Mouse (Mus musculus) stomach, postnatal 0 days (tissue): Measurements from ENCODE around the gene Disc1. TPM values are rescaled to one million over a fixed set of nuclear protein-coding genes. Genes with fewer than 3 reads are reported as not detected.

Experiments used
- ATAC-seq: fragments of 200-750 bp; cut with Nextera tagmentation; 2 replicates; pipeline ENCODE4 v1.8.0; 2017; ENCODE audit not compliant: low FRiP score, low TSS enrichment
- DNase-seq: peaks from one replicate; pipeline ENCODE4 v3.0.0-alpha.2; 2016; ENCODE audit warnings: low spot score
- H3K27ac ChIP-seq: fragments of 300-500 bp; sonication (generic); replicated peaks from 2 replicates; pipeline ENCODE4 v1.5.1; 2014; ENCODE audit warnings: mild to moderate bottlenecking, control low read depth
- H3K27me3 ChIP-seq: fragments of 300-500 bp; sonication (generic); 2 replicates; pipeline ENCODE4 v1.6.1; 2014; ENCODE audit warnings: low read length; ENCODE audit not compliant: control insufficient read depth, insufficient read depth
- H3K36me3 ChIP-seq: fragments of 300-500 bp; sonication (generic); 2 replicates; pipeline ENCODE4 v1.6.1; 2014; ENCODE audit warnings: low read length, mixed read lengths; ENCODE audit not compliant: control insufficient read depth, insufficient read depth
- H3K4me1 ChIP-seq: fragments of 300-500 bp; sonication (generic); replicated peaks from 2 replicates; pipeline ENCODE4 v1.6.1; 2014; ENCODE audit warnings: antibody characterized with exemption; ENCODE audit not compliant: control insufficient read depth, insufficient read depth
- H3K4me2 ChIP-seq: fragments of 300-500 bp; sonication (generic); replicated peaks from 2 replicates; pipeline ENCODE4 v1.6.1; 2014; ENCODE audit warnings: low read depth, mild to moderate bottlenecking, control low read depth, moderate library complexity
- H3K4me3 ChIP-seq: fragments of 300-500 bp; sonication (generic); 2 replicates; pipeline ENCODE4 v1.5.1; 2014; ENCODE audit warnings: low read depth, low read length, control low read depth
- H3K9ac ChIP-seq: fragments of 300-500 bp; sonication (generic); 2 replicates; pipeline ENCODE4 v1.6.1; 2014; ENCODE audit warnings: mild to moderate bottlenecking, low read length, control low read depth, mixed read lengths
- H3K9me3 ChIP-seq: fragments of 300-500 bp; sonication (generic); 2 replicates; pipeline ENCODE4 v1.6.1; 2016; ENCODE audit warnings: low read length; ENCODE audit not compliant: control insufficient read depth
- CTCF ChIP-seq: IDR thresholded peaks from 2 replicates; pipeline ENCODE4 v1.5.1; 2016; ENCODE audit warnings: antibody characterized with exemption, low read depth, mild to moderate bottlenecking, moderate library complexity
- EP300 ChIP-seq: optimal IDR thresholded peaks from 2 replicates; pipeline ENCODE3; 2016; ENCODE audit warnings: antibody characterized with exemption
- WGBS: fragments of 180-500 bp; shearing (Covaris S2); extraction: QIAGEN DNeasy Blood & Tissue Kit; methylation state at CpG from one replicate; pipeline ENCODE4 v1.1.7; 2014; 5-methylcytosine and 5-hydroxymethylcytosine counted together
- polyA plus RNA-seq: library from polyadenylated mRNA; unstranded; fragments of >200 nt; fragmentation: Nextera tagmentation; extraction: Ambion mirVana; gene quantifications from 2 replicates; pipeline ENCODE4 v1.2.1, GENCODE M21; 2015

Disc1 gene
- polyA plus RNA-seq, 1 experiment from 2014 or later, result 0.53 TPM

- DNase-seq, result no peak
- Histone ChIP-seq H3K27ac (no peak overlapping the region), H3K4me2 (no peak overlapping the region), H3K4me1 (no peaks in the 10 kb centered on the region), H3K9me3 (no peaks in the 10 kb centered on the region), H3K4me3 (no peak overlapping the region), H3K9ac (no peak overlapping the region), H3K27me3 (no peaks in the 10 kb centered on the region), H3K36me3 (no peaks in the 10 kb centered on the region)
- 67% methylated on average over 12 of the region's 12 CpGs for WGBS
- TF ChIP-seq CTCF (no peak), EP300 (no peak)
- no peak for ATAC-seq
These were observed 105.4 kb downstream of the Disc1 start for GRCm38 (mm10) chr8:125159387-125159786.

DNA sequence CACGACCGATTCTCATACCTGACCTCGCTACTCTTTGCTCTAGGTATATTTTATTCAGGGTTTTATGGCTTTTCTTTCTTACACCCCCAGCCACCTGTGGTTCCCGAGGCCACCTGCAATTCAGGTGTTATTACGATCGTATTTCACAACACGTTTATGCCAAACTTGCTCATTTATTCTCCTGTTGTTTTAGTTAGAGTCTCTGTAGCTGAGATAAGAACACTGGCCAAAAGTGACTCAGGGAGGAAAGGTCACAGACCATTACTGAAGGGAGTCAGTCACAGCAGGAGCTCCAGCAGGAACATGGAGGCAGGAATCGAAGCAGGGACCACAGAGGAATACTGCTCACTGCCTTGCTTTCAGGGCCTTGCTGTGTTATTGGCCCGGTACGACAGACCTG is 109.5 kb downstream of the Disc1 start:
- no peak for ATAC-seq
- TF ChIP-seq CTCF, result no peak
- TF ChIP-seq EP300, result no peak

GRCm38 (mm10) chr8:125163906-125164305 is 109.9 kb downstream of the Disc1 start:
- Histone ChIP-seq H3K36me3 (no peaks in the 10 kb centered on the region), H3K4me1 (no peaks in the 10 kb centered on the region), H3K9me3 (no peaks in the 10 kb centered on the region), H3K27me3 (no peaks in the 10 kb centered on the region), H3K4me3 (no peak overlapping the region), H3K4me2 (no peak overlapping the region), H3K27ac (no peak overlapping the region), H3K9ac (no peak overlapping the region)
- no peak for TF ChIP-seq CTCF
- no peak for TF ChIP-seq EP300
- ATAC-seq (no peak), DNase-seq (no peak)
- 78% methylated on average over 6 of the region's 6 CpGs for WGBS

More for the DNA sequence above, 109.5 kb downstream of the Disc1 start:
- 74% methylated on average over 10 of the region's 10 CpGs for WGBS
- H3K27me3 ChIP-seq, result no peaks in the 10 kb centered on the region
- H3K9ac ChIP-seq, result no peak overlapping the region
- H3K36me3 ChIP-seq, result no peaks in the 10 kb centered on the region
- no peak overlapping the region for H3K27ac ChIP-seq
- no peak overlapping the region for H3K4me3 ChIP-seq
- H3K4me2 ChIP-seq, result no peak overlapping the region
- no peaks in the 10 kb centered on the region for H3K4me1 ChIP-seq
- no peaks in the 10 kb centered on the region for H3K9me3 ChIP-seq
- DNase-seq, result no peak

- no peaks in the 10 kb centered on the region for H3K27me3 ChIP-seq
- ATAC-seq, result peak; percentile 64; the same call in 1 of the 2 replicates
These were observed 111.8 kb downstream of the Disc1 start for GRCm38 (mm10) chr8:125165505-125166446.

GRCm38 (mm10) chr8:125166545-125166944 is 112.5 kb downstream of the Disc1 start:
- H3K9ac ChIP-seq, result no peak overlapping the region
- H3K4me2 ChIP-seq, result no peak overlapping the region
- no peak for DNase-seq
- H3K36me3 ChIP-seq, result no peaks in the 10 kb centered on the region
- no peak for ATAC-seq
- no peaks in the 10 kb centered on the region for H3K9me3 ChIP-seq
- H3K4me3 ChIP-seq, result no peak overlapping the region
- H3K4me1 ChIP-seq, result no peaks in the 10 kb centered on the region
- 75% methylated on average over 6 of the region's 6 CpGs for WGBS
- no peaks in the 10 kb centered on the region for H3K27me3 ChIP-seq
- H3K27ac ChIP-seq, result no peak overlapping the region
- no peak for TF ChIP-seq EP300
- no peak for TF ChIP-seq CTCF

More at GRCm38 (mm10) chr8:125165505-125166446, 111.8 kb downstream of the Disc1 start:
- WGBS, result 67% methylated on average over 10 of the region's 11 CpGs
- no peak overlapping the region for H3K27ac ChIP-seq
- no peaks in the 10 kb centered on the region for H3K36me3 ChIP-seq
- DNase-seq, result peak; percentile 43
- TF ChIP-seq CTCF (peak; percentile 77), EP300 (no peak)
- no peak overlapping the region for H3K4me2 ChIP-seq
- no peaks in the 10 kb centered on the region for H3K4me1 ChIP-seq
- no peaks in the 10 kb centered on the region for H3K9me3 ChIP-seq
- no peak overlapping the region for H3K4me3 ChIP-seq
- no peak overlapping the region for H3K9ac ChIP-seq

DNA sequence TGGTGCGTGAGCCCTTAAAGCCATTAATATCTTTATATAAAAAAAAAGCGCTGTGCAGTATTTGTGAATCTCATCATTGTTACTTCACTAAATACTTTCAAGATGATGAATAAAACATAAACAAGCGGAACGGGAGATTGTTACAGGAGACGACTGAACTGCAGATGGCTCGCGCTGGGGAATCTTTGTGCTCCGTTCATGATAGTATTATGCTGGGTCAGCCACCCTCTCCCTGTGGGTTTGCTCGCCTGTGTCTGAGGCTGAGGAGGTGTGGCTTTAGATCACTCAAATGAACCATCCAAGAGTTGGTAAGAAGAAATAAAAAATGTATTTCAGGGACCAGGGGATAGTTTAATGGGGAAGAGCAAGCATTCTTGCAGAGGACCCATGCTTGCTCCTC is 113.0 kb downstream of the Disc1 start:
- Histone ChIP-seq H3K4me1 (no peaks in the 10 kb centered on the region), H3K4me2 (no peak overlapping the region), H3K27me3 (no peaks in the 10 kb centered on the region), H3K9ac (no peak overlapping the region), H3K9me3 (no peaks in the 10 kb centered on the region), H3K27ac (no peak overlapping the region), H3K36me3 (no peaks in the 10 kb centered on the region), H3K4me3 (no peak overlapping the region)
- TF ChIP-seq EP300 (no peak), CTCF (no peak)
- DNase-seq, result no peak
- ATAC-seq, result no peak
- 70% methylated on average over 9 of the region's 9 CpGs for WGBS
